ENCODE assay signal across 8 mouse cellular contexts in the genomic region with DNA sequence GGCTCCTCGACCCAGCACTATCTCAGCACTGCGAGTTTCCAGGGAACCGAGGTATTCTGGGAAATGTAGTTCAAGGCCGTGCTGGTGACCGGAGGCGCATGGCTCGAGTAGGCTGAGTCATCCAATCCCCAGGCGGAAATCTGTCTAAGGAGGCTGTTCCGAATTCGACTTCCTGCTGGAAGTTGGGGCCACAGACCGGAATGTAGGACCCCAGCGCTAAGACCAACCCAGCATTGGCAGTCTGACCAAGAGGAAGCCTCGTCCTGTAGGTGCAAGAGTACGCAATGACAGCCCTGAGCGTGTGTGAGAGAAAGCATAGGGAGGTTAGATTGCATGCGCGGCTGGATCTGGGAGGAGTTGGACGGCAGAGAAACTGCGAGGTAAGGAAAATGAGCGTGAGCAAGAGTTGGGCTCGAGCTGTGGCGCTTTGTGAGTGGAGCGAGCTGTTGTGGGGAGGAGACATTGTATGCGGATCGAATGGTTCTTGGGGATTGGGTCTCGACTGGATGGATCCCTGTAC. TPM values are rescaled to one million over a fixed set of nuclear protein-coding genes. Genes with fewer than 3 reads are reported as not detected.
DNase-seq lines count a peak whose midpoint lies in the region; ATAC-seq lines count a peak whose summit lies in the region.

Gene Zfp790 (plus strand): TSS at position 205 of the 520 bp plus-strand sequence.

- under 1% methylated on average over 26 of the region's 26 CpGs for WGBS in heart, embryonic 13.5 days
- under 1% methylated on average over 26 of the region's 26 CpGs for WGBS in liver, embryonic 12.5 days (ENCODE audit: insufficient replicate concordance)
- WGBS in stomach, embryonic 15.5 days = 0% methylated on average over 26 of the region's 26 CpGs

- H3K4me3 ChIP-seq in brown adipose tissue, adult 24 weeks (ENCODE audit: insufficient read depth, low read depth, low read length) = peak within 1 kb of the TSS; percentile 86
- H3K4me3 ChIP-seq in heart, embryonic 13.5 days = peak within 1 kb of the TSS; percentile 86
- H3K4me3 ChIP-seq in liver, embryonic 12.5 days = peak within 1 kb of the TSS; percentile 76
- H3K4me3 ChIP-seq in stomach, embryonic 15.5 days (replicated peaks) = peak within 1 kb of the TSS; percentile 78

- peak within 1 kb of the TSS; percentile 89 for H3K4me2 ChIP-seq in heart, embryonic 13.5 days
- H3K4me2 ChIP-seq in liver, embryonic 12.5 days = peak within 1 kb of the TSS; percentile 90
- H3K4me2 ChIP-seq in stomach, embryonic 15.5 days = peak within 1 kb of the TSS; percentile 86

- no peaks in the 10 kb centered on the region for H3K27me3 ChIP-seq in heart, embryonic 13.5 days (replicated peaks)
- H3K27me3 ChIP-seq in liver, embryonic 12.5 days (replicated peaks) = no peaks in the 10 kb centered on the region
- no peaks in the 10 kb centered on the region for H3K27me3 ChIP-seq in stomach, embryonic 15.5 days (replicated peaks)

- H3K9ac ChIP-seq in heart, embryonic 13.5 days = peak within 1 kb of the TSS; percentile 91
- H3K9ac ChIP-seq in liver, embryonic 12.5 days = peak within 1 kb of the TSS; percentile 78
- H3K9ac ChIP-seq in stomach, embryonic 15.5 days = peak within 1 kb of the TSS; percentile 77

- H3K36me3 ChIP-seq in heart, embryonic 13.5 days = peaks cover 4% of the 10 kb centered on the region
- peaks cover 2% of the 10 kb centered on the region; the same call in 1 of the 2 replicates for H3K36me3 ChIP-seq in liver, embryonic 12.5 days
- H3K36me3 ChIP-seq in stomach, embryonic 15.5 days = no peaks in the 10 kb centered on the region

- peak; percentile 92 for DNase-seq in CD4-positive, CD25-positive, alpha-beta regulatory T cell, adult 2 months (ENCODE audit: low read depth, low spot score)
- peak; percentile 64 for DNase-seq in fat pad, adult 2 months (ENCODE audit: extremely low read depth, low read depth, low spot score)
- DNase-seq in kidney, postnatal 10 days = peak; percentile 91
- DNase-seq in natural killer cell, adult 2 months (ENCODE audit: low spot score in 2 of 2) = peak; percentile 77 to 78

- no peaks in the 10 kb centered on the region for H3K9me3 ChIP-seq in heart, embryonic 13.5 days
- H3K9me3 ChIP-seq in liver, embryonic 12.5 days (replicated peaks) = no peaks in the 10 kb centered on the region
- no peaks in the 10 kb centered on the region for H3K9me3 ChIP-seq in stomach, embryonic 15.5 days

- peaks cover 9% of the 10 kb centered on the region; the same call in 1 of the 2 replicates for H3K4me1 ChIP-seq in brown adipose tissue, adult 24 weeks (ENCODE audit: control insufficient read depth, insufficient read depth, insufficient read length, low read length)
- H3K4me1 ChIP-seq in heart, embryonic 13.5 days = peaks cover 47% of the 10 kb centered on the region
- H3K4me1 ChIP-seq in liver, embryonic 12.5 days = peaks cover 59% of the 10 kb centered on the region
- H3K4me1 ChIP-seq in stomach, embryonic 15.5 days = peaks cover 14% of the 10 kb centered on the region

- peak; percentile 88 for ATAC-seq in heart, embryonic 13.5 days (ENCODE audit: extremely low read depth, insufficient number of reproducible peaks, low FRiP score, low TSS enrichment)
- ATAC-seq in liver, embryonic 12.5 days = peak; percentile 94
- peak; percentile 96 for ATAC-seq in stomach, embryonic 15.5 days (ENCODE audit: insufficient read depth, low FRiP score, low read depth)

- H3K27ac ChIP-seq in brown adipose tissue, adult 24 weeks (replicated peaks; ENCODE audit: low read depth, low read length) = peak within 1 kb of the TSS; percentile 91
- peak within 1 kb of the TSS; percentile 92 for H3K27ac ChIP-seq in heart, embryonic 13.5 days (replicated peaks)
- H3K27ac ChIP-seq in liver, embryonic 12.5 days = peak within 1 kb of the TSS; percentile 82
- peak within 1 kb of the TSS; percentile 97 for H3K27ac ChIP-seq in stomach, embryonic 15.5 days

RNA-seq across cellular contexts. Expression of gene Zfp790, which starts in this region (rescaled TPM):
- 4.9 and 6.6 TPM in 2 replicates for polyA plus RNA-seq in brown adipose tissue, adult 24 weeks (2012; ENCODE audit: insufficient read depth, insufficient read length, missing spikeins)
- polyA plus RNA-seq in heart, embryonic 13.5 days (2015; fragmentation: Nextera tagmentation; extraction: Ambion mirVana) = 9.1 and 9.3 TPM in 2 replicates
- polyA plus RNA-seq in liver, embryonic 12.5 days (2016; fragmentation: Nextera tagmentation; extraction: Ambion mirVana) = 5.5 and 6.6 TPM in 2 replicates
- polyA plus RNA-seq in stomach, embryonic 15.5 days (2015; fragmentation: Nextera tagmentation; extraction: Ambion mirVana) = 11.3 and 12.1 TPM in 2 replicates

Comparison
In these comparisons a context has a peak if more than half of its experiments do, and no peak if none do; other contexts are left out.
1. Peak in every context shown above with its lines: DNase-seq, ATAC-seq, H3K4me3 ChIP-seq and H3K27ac ChIP-seq.